Mouse (Mus musculus): ENCODE measurements around the gene Cd81. TPM values are rescaled to one million over a fixed set of nuclear protein-coding genes. Genes with fewer than 3 reads are reported as not detected.

Cd81 gene
- polyA plus RNA-seq, 1 experiment from 2014 or later, result 701 TPM

Other genes starting within 250 kb of the Cd81 start
- gene Th, start 121.6 kb upstream of the Cd81 start, polyA plus RNA-seq (2016; fragmentation: Nextera tagmentation; extraction: Ambion mirVana), result 0.60 and 1.0 TPM in 2 replicates
- gene Ascl2, start 83.5 kb upstream of the Cd81 start, polyA plus RNA-seq (2016; fragmentation: Nextera tagmentation; extraction: Ambion mirVana), result 0.23 and 0.31 TPM in 2 replicates
- gene Tspan32, start 47.7 kb upstream of the Cd81 start, polyA plus RNA-seq (2016; fragmentation: Nextera tagmentation; extraction: Ambion mirVana), result 7.0 and 7.7 TPM in 2 replicates
- 57.1 and 61.7 TPM in 2 replicates for gene Tssc4, start 16.5 kb downstream of the Cd81 start, polyA plus RNA-seq (2016; fragmentation: Nextera tagmentation; extraction: Ambion mirVana)
- 3.8 and 4.3 TPM in 2 replicates for gene Trpm5, start 41.9 kb downstream of the Cd81 start, polyA plus RNA-seq (2016; fragmentation: Nextera tagmentation; extraction: Ambion mirVana)
- 12.9 and 15.8 TPM in 2 replicates for gene Kcnq1, start 53.6 kb downstream of the Cd81 start, polyA plus RNA-seq (2016; fragmentation: Nextera tagmentation; extraction: Ambion mirVana)